Mouse (Mus musculus): Measurements from ENCODE around the gene Trim62. TPM values are rescaled to one million over a fixed set of nuclear protein-coding genes. Genes with fewer than 3 reads are reported as not detected.

Trim62 gene
- polyA plus RNA-seq (2012) = not detected in 2 replicates

DNA sequence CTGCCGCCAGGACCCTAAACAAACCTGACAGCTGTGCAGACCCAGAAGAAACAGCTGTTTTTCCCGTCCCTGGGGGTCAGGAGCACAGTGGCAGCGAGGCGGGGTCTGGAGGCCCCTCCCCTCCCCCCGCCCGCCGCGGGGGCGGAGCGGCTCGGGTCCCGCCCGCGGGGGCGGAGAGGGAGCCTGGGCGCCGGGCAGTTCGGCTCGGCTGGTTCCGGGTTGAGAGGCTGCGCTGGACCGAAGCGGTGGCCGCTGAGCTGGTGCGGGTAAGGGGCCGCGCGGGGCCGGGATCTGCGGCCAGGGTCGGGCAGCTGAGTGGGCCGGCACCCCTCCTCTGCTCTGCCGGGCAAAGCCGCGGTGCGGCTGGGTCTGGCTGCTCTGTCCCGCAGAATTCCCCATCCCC, at the start of gene Trim62:
Gene Trim62 (plus strand): TSS at position 202 of the 403 bp plus-strand sequence.
- H3K27me3 ChIP-seq (ENCODE audit: control insufficient read depth) = peaks cover 80% of the 10 kb centered on the region

DNA sequence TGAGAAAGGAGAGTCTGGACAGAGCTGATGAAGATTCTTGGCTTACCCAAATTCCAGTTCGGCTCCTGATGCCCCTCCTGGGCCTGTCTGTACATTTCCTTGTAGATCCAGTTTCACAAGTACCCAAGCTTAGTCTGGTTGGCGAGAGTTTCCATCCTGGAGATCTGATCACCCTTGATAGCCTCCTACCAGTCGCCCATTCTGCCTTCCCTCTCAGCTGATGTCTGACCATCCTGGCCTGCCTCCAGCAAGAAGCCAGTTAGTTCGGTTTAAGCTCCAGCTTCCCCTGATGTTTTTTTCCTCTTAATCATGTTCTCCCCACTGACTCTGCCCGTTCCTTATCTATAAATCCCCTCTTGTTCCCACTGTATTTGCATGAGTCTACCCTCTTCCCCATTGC, 45.2 kb upstream of the Trim62 start:
- Histone ChIP-seq H3K4me1 (ENCODE audit: control insufficient read depth) (peaks cover 1% of the 10 kb centered on the region; the same call in 1 of the 2 replicates), H3K36me3 (ENCODE audit: control insufficient read depth) (no peaks in the 10 kb centered on the region), H3K9me3 (ENCODE audit: control insufficient read depth, low read length) (no peaks in the 10 kb centered on the region), H3K27me3 (ENCODE audit: control insufficient read depth) (peaks cover 55% of the 10 kb centered on the region), H3K4me3 (replicated peaks) (no peak overlapping the region)
- TF ChIP-seq GATA1 (IDR thresholded peaks at IDR 0.05; ENCODE audit: low read length) = no peak
- no peak for TF ChIP-seq TAL1 (IDR thresholded peaks at IDR 0.05; ENCODE audit: low read length)

More for the DNA sequence above, at the start of gene Trim62:
- no peak for TF ChIP-seq TAL1 (IDR thresholded peaks at IDR 0.05; ENCODE audit: low read length)
- no peak for TF ChIP-seq GATA1 (IDR thresholded peaks at IDR 0.05; ENCODE audit: low read length)
- Histone ChIP-seq H3K4me3 (replicated peaks) (peak within 1 kb of the TSS; percentile 55), H3K36me3 (ENCODE audit: control insufficient read depth) (no peaks in the 10 kb centered on the region), H3K4me1 (ENCODE audit: control insufficient read depth) (peaks cover 14% of the 10 kb centered on the region), H3K9me3 (ENCODE audit: control insufficient read depth, low read length) (peaks cover 2% of the 10 kb centered on the region; the same call in 1 of the 2 replicates)

DNA sequence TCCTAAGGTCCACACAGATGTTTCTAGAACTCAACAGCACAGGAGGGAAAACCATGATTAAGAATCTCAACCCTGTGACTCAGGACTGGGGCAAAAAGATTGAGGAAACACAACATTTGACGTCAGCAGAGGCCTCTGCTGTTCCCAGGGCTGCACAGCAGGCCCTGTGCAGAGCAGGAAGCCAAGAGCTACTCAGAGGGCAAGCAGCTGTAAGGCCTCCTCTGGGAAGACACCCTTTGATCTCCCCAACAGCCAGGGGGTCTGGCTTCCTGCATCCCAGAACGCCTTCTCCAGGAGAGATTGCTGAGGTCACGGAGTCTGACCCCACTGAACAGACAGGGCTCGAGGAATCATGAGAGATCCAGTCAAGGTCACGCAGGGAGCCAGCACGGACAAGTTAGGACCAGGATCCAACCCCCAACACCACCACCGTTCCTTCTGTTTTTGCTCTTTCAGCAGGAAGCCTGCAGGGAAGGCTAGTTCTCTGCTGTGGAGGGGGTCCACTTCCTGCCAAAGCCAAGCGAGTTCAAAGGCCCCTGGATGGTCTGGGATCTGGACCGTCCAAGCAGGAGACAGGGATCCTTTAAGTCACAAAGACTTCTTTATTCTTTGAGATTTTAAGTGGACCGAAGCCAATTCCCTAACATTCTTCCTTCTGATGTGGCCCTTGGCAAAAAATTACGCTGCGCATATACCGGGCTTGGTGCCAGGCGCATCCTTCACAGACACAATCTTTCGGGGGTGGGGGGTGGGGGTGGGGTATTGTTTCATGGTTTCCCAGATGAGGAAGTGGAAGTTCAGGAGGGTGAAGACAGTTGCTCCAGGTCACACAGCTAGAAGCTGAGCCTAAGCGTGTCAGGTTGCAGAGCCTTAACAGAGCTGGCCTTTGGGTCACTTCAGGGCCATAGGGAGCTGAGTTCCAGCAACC, 43.3 kb upstream of the Trim62 start:
- H3K36me3 ChIP-seq (ENCODE audit: control insufficient read depth) = no peaks in the 10 kb centered on the region
- H3K4me3 ChIP-seq (replicated peaks) = no peak overlapping the region
- H3K9me3 ChIP-seq (ENCODE audit: control insufficient read depth, low read length) = no peaks in the 10 kb centered on the region
- peaks cover 45% of the 10 kb centered on the region for H3K27me3 ChIP-seq (ENCODE audit: control insufficient read depth)
- peaks cover 19% of the 10 kb centered on the region for H3K4me1 ChIP-seq (ENCODE audit: control insufficient read depth)
- TF ChIP-seq TAL1 (IDR thresholded peaks at IDR 0.05; ENCODE audit: low read length) (no peak), GATA1 (IDR thresholded peaks at IDR 0.05; ENCODE audit: low read length) (no peak)

- Histone ChIP-seq H3K9me3 (ENCODE audit: control insufficient read depth, low read length) (no peaks in the 10 kb centered on the region), H3K4me1 (ENCODE audit: control insufficient read depth) (peaks cover 22% of the 10 kb centered on the region), H3K4me3 (replicated peaks) (no peak overlapping the region), H3K36me3 (ENCODE audit: control insufficient read depth) (no peaks in the 10 kb centered on the region), H3K27me3 (ENCODE audit: control insufficient read depth) (peaks cover 47% of the 10 kb centered on the region)
- no peak for TF ChIP-seq GATA1 (IDR thresholded peaks at IDR 0.05; ENCODE audit: low read length)
- no peak for TF ChIP-seq TAL1 (IDR thresholded peaks at IDR 0.05; ENCODE audit: low read length)
Observed at GRCm38 (mm10) chr4:128841259-128841658, 42.1 kb upstream of the Trim62 start.

DNA sequence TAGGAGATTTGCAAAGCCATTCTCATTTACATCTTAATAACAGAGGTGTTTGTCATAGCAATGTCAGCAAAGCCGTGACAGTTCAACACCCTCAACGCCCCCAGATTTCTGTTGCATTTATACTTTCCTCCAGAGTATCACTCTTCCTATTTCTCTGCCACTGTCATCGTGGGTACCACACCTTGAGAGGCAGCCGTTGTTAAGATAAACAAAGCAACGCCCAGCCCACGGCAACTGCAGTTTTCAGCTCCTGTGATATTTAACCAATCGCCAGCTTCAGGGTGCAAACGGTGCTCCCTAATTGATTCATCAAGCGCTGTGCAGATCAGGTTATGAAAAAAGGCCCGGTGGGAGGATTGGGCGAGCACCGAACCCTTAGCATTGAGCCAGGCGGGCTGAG, 38.8 kb upstream of the Trim62 start:
- Histone ChIP-seq H3K4me1 (ENCODE audit: control insufficient read depth) (peaks cover 30% of the 10 kb centered on the region), H3K4me3 (replicated peaks) (no peak overlapping the region), H3K9me3 (ENCODE audit: control insufficient read depth, low read length) (no peaks in the 10 kb centered on the region), H3K36me3 (ENCODE audit: control insufficient read depth) (no peaks in the 10 kb centered on the region), H3K27me3 (ENCODE audit: control insufficient read depth) (peaks cover 40% of the 10 kb centered on the region)
- TF ChIP-seq TAL1 (IDR thresholded peaks at IDR 0.05; ENCODE audit: low read length) = no peak
- TF ChIP-seq GATA1 (IDR thresholded peaks at IDR 0.05; ENCODE audit: low read length) = no peak

DNA sequence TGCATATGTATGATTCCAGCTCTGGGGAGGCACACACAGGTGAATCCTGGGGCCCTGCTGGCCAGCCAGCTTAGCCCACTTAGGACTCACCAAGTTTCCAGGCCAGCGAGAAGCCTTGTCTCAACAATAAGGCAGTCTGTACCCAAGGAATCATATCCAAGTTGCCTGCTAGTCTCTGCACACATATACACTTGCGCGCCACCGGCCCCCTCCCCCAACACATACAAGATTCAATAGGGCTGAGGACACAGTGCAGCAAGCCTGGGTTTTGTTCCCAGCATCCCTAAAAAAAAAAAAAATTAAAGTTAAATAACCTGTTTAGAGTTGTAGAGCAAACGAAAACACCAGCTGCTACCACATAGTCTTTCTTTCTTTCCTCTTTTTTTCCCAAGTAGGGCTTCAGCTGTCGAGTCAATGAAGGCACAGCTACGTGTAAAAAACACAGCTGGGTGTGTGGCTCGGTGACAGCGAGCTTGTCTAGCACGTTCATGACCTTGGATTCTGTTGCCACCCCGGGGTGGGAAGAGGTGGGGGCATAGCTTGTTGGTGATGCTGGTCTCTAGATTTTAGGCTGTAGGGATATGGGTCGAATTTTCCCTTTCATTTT, 37.9 kb upstream of the Trim62 start:
- no peaks in the 10 kb centered on the region for H3K9me3 ChIP-seq (ENCODE audit: control insufficient read depth, low read length)
- no peaks in the 10 kb centered on the region for H3K36me3 ChIP-seq (ENCODE audit: control insufficient read depth)
- peaks cover 34% of the 10 kb centered on the region for H3K4me1 ChIP-seq (ENCODE audit: control insufficient read depth)
- H3K27me3 ChIP-seq (ENCODE audit: control insufficient read depth) = peaks cover 34% of the 10 kb centered on the region
- no peak overlapping the region for H3K4me3 ChIP-seq (replicated peaks)
- TF ChIP-seq TAL1 (IDR thresholded peaks at IDR 0.05; ENCODE audit: low read length) (no peak), GATA1 (IDR thresholded peaks at IDR 0.05; ENCODE audit: low read length) (no peak)

DNA sequence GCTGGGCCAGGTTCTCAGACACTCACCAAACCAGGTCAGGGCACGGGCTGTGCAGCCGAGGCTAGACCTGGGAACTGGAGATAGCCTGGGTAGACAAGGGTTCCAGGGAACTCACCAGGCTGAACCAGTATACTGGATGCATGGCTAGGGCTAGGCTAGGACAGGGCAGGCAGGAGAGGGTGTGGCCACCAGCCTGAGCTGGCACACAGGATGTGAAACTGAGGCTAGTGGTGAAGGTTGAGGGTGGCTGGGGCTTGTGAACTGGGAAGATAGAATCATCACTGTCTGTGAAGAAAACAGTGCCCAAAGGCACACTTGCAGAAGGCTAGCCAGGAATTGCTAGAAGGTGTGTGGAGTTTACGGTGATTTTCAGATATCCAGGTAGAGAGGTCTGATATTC, 34.4 kb upstream of the Trim62 start:
- Histone ChIP-seq H3K4me1 (ENCODE audit: control insufficient read depth) (peaks cover 47% of the 10 kb centered on the region), H3K36me3 (ENCODE audit: control insufficient read depth) (no peaks in the 10 kb centered on the region), H3K9me3 (ENCODE audit: control insufficient read depth, low read length) (no peaks in the 10 kb centered on the region), H3K27me3 (ENCODE audit: control insufficient read depth) (peaks cover 16% of the 10 kb centered on the region), H3K4me3 (replicated peaks) (no peak overlapping the region)
- TF ChIP-seq TAL1 (IDR thresholded peaks at IDR 0.05; ENCODE audit: low read length) (no peak), GATA1 (IDR thresholded peaks at IDR 0.05; ENCODE audit: low read length) (no peak)

GRCm38 (mm10) chr4:128849686-128850085, 33.7 kb upstream of the Trim62 start:
- Histone ChIP-seq H3K4me1 (ENCODE audit: control insufficient read depth) (peaks cover 47% of the 10 kb centered on the region), H3K4me3 (replicated peaks) (no peak overlapping the region), H3K27me3 (ENCODE audit: control insufficient read depth) (peaks cover 16% of the 10 kb centered on the region), H3K36me3 (ENCODE audit: control insufficient read depth) (peaks cover 6% of the 10 kb centered on the region), H3K9me3 (ENCODE audit: control insufficient read depth, low read length) (peaks cover 4% of the 10 kb centered on the region)
- TF ChIP-seq TAL1 (IDR thresholded peaks at IDR 0.05; ENCODE audit: low read length) = no peak
- no peak for TF ChIP-seq GATA1 (IDR thresholded peaks at IDR 0.05; ENCODE audit: low read length)

DNA sequence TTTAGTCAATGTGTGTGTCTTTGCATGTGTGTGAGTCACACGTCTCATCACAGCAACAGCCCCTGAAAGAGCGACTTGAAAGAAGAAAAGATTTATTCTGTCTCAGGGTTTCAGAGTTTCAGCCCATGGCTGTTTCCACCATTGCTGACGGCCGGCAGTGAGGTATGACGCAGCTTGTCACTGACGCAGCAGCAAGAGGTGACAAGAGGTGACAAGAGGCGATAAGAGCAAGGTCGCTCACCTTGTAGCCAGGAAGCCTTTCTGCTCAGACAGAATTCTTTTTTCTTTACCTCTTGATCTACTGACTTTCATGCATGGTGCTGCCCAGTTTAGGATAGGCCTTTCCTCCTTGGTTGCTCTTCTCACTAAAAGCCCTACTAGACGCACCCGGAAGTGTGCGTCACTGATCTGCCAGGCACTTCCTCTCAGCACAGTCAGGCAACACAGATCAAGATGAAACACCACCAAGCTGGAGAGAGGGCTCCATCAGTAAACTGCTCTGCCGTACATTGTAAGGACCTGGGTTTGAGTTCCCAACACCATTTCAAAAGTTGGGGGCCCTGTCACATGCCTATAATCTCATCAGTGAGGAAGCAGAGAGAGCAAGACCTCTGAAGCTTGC, 31.0 kb upstream of the Trim62 start:
- Histone ChIP-seq H3K9me3 (ENCODE audit: control insufficient read depth, low read length) (peaks cover 5% of the 10 kb centered on the region), H3K36me3 (ENCODE audit: control insufficient read depth) (peaks cover 7% of the 10 kb centered on the region), H3K27me3 (ENCODE audit: control insufficient read depth) (peaks cover 5% of the 10 kb centered on the region; the same call in 1 of the 2 replicates), H3K4me3 (replicated peaks) (no peak overlapping the region), H3K4me1 (ENCODE audit: control insufficient read depth) (peaks cover 67% of the 10 kb centered on the region)
- TF ChIP-seq TAL1 (IDR thresholded peaks at IDR 0.05; ENCODE audit: low read length) = no peak
